Mouse (Mus musculus): ENCODE data around the gene Sox1.

Sox1 gene

DNA sequence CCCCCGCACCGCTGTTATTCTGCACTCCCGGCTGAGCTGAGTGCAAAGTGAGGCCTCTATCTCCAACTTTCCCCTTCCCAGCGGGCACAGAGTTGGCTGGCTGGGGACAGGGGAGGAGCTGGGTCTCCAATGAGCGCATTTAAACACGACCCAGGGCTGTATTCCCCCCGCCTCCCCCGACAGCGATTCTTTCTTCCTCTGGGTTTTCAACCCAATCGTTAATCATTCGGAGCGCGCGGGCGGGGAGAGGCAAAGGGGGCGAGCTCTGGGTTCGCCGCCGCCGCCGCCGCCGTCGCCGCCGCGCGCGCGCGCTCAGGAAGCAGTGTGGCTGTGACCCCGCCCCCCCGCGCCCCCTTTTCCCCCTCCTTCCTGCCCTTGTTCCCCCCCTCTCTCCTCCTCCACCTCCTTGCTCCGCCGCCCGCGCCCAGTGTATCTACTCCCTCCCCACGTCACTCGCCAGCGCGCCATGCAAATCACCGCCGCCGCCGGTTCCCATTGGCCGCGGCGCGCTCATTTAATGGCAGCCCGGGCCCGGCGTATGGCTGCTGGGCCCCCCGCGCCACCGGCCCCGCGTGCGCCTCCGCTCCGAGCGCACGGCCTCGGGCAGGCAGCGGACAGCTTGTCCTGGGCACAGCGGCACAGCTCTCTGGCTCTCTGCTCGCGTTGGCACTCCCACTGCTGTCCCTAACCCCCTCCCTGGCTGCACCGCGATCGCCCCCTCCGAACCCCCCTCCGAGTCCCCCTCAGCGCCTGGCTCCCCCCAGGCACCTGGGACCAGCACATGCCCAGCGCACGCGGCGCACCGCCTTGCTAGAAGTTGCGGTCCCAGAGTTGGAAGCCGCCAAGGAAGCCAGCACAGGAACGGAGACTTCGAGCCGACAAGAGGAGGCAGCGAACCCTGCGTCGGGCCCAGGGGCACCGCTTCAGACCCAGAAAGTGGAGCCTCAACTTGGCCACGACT, at the start of gene Sox1:
Gene Sox1, plus strand, starts transcription at position 225 of the 961 bp plus-strand sequence.
- no peak for DNase-seq (ENCODE audit: low spot score)

GRCm38 (mm10) chr8:12345881-12346280, 49.2 kb upstream of the Sox1 start:
- DNase-seq (ENCODE audit: low spot score): no peak

- no peak for DNase-seq (ENCODE audit: low spot score)
Measured at GRCm38 (mm10) chr8:12346870-12347269, 48.2 kb upstream of the Sox1 start.

GRCm38 (mm10) chr8:12348306-12348705, 46.8 kb upstream of the Sox1 start:
- no peak for DNase-seq (ENCODE audit: low spot score)

DNA sequence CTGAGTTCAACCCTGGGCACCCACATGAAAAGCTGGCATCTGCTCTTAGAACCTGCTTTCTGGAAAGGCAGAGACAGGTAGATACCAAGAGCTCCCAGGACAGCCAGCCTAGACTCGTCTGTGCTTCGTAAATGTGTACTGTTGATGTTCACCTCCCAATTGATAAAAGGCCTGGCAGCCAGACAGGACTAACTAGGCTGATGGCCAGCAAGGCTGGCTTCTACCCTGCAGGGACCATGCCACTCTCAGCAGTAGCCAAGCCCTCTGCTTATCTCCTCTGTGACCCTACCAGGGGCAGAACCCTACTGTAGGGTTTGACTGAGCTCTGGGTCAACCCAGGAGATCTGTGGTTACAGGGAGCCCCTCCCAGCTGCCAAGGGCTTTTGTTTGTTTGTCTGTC, 45.5 kb upstream of the Sox1 start:
- DNase-seq (ENCODE audit: low spot score): no peak

DNA sequence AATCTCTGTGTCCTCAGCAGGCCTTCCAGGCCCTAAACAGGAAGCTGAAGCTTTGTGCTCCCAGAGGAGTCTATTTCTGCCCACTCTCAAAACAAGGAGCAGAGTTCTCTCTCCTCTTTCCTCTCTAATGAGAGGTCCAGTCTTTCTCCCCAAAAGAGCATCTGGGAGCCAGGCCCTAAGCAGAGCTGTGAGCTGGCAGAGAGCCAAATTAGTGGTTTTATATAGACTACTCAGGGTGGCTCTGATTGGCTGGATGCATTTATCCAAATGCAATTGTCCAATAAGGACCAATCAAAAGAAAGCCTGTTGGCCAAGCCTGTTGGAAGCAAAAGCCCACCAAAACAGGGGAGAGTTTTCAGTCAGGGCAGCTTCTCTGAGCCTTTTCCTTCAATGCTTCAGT, 44.0 kb upstream of the Sox1 start:
- no peak for DNase-seq (ENCODE audit: low spot score)

- no peak for DNase-seq (ENCODE audit: low spot score)
Measured at GRCm38 (mm10) chr8:12354406-12355025, 40.6 kb upstream of the Sox1 start.

GRCm38 (mm10) chr8:12368161-12368560, 26.9 kb upstream of the Sox1 start:
- DNase-seq (ENCODE audit: low spot score): no peak

DNA sequence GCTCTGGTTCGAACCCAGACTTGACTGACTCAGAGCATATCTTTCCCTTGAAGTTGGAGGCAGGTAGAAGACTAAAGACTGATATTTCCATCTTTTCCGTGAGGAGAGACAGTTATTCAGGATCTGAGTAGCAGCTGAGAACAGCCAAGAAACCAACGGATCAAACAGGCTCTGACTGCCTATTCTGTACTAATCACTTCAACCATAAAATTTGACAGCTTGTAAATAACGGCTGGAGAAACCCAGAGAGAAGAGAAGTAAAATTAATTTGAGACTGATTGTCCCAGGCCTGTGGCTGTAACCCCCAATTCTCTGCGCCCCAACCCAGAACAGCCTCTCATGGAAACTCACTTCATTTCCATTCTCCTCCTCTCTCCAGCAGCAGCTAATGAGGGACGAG, 26.2 kb upstream of the Sox1 start:
- no peak for DNase-seq (ENCODE audit: low spot score)

DNA sequence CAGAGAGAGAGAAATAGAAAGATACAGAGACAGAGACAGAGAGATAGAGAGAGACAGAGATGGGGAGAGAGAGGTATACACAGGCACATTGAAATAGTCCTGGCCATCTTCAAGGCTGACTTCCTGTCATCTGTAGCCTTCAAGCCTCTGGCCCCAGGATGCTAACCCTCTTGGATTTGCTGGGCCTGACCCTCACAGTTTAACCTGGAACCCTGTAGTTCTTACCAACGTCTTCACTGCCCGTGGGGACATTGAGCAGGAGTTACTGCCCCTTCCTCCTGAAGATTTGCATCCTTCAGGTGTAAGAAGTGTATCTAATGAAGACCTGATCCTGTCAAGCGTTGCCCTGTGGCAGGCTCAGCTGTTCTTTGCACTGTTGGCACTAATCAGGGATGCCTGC, 14.0 kb upstream of the Sox1 start:
- DNase-seq (ENCODE audit: low spot score): no peak

GRCm38 (mm10) chr8:12382707-12383561, 12.2 kb upstream of the Sox1 start:
- no peak for DNase-seq (ENCODE audit: low spot score)

DNA sequence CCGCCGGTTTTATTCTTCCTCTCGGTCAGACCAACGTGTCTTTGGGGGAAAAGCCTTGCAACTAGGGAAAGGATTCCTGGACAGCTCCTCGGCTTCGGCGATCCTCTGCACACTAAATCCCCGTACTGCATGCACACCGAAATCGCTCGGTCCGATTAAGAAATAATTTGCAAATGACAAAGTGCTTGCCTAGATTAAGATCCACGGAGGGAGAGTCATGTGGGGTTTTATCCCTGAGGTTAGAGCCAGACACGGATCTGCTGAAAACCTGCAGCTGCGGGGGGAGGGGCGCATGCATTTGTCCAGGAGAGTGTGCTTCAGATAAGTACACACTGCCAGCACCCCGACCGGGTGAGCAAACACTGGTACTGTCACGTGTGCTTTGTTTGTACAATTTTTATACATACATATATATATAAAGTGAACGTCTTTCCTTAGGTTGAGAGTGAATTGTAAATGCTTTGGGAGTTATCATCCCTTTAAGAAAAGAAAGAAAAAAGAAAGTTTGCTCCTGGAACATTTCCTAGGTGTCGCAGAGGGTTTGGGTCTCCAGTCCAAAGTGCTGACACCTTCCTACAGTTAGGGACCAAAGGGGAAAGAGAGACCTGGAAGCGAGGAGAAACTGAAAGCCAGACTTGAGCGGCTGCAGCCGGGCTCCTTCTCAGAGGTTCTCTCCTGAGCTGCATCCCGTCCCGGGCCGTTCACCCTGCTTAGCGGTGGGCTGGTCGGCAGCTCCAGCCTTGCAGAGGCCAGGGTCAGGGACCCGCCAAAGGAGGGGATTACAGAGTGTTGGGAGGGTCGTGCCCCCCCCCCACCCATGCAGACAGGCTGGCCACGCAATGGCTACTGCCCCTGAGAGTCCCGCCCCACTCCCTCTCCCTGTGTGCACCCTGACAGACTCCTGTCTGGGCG, 10.9 kb upstream of the Sox1 start:
- DNase-seq (ENCODE audit: low spot score): no peak

GRCm38 (mm10) chr8:12384996-12385685, 10.0 kb upstream of the Sox1 start:
- no peak for DNase-seq (ENCODE audit: low spot score)

GRCm38 (mm10) chr8:12385686-12386488, 9.2 kb upstream of the Sox1 start:
- DNase-seq (ENCODE audit: low spot score): no peak

DNA sequence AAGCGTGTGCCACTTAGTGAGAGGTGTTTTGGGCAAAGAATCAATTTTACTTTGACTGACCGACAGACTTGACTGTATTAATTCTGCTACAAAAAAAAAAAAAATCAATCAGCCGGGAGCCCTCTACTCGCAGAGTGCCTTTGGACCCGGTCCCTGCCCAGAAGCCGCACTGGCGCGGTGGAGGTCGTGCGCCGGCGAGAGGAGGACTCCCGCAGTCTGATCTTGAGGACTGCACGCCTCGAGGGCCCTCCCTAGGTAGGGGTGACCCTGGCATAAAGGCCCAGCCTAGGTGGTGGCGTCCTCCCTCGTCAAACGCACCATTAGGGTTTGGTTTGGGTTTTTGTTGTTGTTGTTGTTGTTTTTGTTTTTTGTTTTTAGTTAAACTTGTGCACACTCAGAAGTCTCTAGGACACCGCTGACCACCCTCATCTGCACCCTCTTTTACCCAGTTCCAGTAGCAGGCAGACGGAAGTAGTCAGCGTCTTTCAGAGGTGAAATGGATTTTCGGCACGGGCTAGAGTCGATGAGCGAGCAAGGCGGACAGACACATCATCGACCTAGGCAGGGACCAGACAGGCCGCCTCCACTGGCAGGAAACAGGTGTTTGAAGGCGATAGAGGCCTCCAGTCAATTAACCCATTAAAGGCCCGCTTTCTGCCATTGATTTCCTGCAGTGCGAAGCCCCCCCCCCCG, 8.4 kb upstream of the Sox1 start:
- DNase-seq (ENCODE audit: low spot score): no peak

- no peak for DNase-seq (ENCODE audit: low spot score)
Measured at GRCm38 (mm10) chr8:12387223-12387860, 7.8 kb upstream of the Sox1 start.

- DNase-seq (ENCODE audit: low spot score): no peak
Measured at GRCm38 (mm10) chr8:12387901-12388300, 7.2 kb upstream of the Sox1 start.

DNA sequence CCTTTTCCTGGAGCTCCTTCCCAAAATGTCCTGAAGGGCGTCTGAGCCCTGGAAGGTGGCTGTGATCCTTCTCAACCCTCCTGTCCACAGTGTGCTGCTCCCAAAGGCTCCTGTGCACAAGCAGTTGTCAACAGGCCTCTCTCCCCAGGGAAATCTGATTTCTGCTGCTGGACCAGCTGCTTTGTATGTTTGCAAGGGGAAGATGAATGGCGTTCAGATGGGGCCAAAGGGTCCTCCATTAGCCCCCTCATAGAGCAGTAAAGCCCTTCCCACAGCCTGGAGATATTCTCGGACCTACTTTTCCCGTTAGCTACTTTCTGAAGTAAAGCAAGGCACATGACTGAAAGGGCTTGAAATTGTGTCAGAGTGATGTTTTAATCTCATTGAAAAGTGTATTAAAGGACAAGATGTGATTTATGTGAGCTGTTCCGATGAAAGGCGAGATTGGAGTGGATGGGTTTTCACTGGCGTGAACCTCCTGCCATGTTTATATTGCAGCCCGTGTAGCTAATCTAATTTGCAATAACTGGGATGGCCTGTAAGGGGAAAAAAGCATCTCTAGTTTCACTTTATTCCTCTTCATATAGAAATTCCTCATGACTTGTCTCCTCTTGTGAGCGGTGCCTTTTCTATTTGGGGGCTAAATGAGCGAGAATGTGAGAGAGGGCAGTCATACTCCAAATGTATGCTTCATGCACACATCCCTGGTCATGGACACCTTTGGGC, 6.5 kb upstream of the Sox1 start:
- DNase-seq (ENCODE audit: low spot score): no peak

All from spleen, adult 12 weeks (tissue).